Mouse (Mus musculus) gonadal fat pad, adult 2 months (tissue): ENCODE measurements around the gene C130026I21Rik. TPM values are rescaled to one million over a fixed set of nuclear protein-coding genes. Genes with fewer than 3 reads are reported as not detected.
"Not testable (repeated sequence)": the region's sequence is repeated elsewhere in the genome, so short reads cannot be mapped to it uniquely, and the experiment has no call there.

Source experiments
- DNase-seq: peaks from one replicate; pipeline ENCODE4 v3.0.0-alpha.2; 2012; ENCODE audit warnings: low read depth
- polyA plus RNA-seq: library from polyadenylated mRNA; depleted of rRNA; stranded (reverse); fragments of >200 nt; gene quantifications from 2 replicates; pipeline ENCODE4 v1.2.3, GENCODE M21; 2012

The C130026I21Rik gene
- polyA plus RNA-seq, 1 experiment, result 0.34 TPM

- not testable (repeated sequence) for DNase-seq
Measured at GRCm38 (mm10) chr1:85033616-85034015, 236.8 kb downstream of the C130026I21Rik start.

- DNase-seq, result not testable (repeated sequence)
Measured at GRCm38 (mm10) chr1:85030211-85030610, 240.2 kb downstream of the C130026I21Rik start.

GRCm38 (mm10) chr1:85011933-85012332 is 258.4 kb downstream of the C130026I21Rik start:
- not testable (repeated sequence) for DNase-seq

DNA sequence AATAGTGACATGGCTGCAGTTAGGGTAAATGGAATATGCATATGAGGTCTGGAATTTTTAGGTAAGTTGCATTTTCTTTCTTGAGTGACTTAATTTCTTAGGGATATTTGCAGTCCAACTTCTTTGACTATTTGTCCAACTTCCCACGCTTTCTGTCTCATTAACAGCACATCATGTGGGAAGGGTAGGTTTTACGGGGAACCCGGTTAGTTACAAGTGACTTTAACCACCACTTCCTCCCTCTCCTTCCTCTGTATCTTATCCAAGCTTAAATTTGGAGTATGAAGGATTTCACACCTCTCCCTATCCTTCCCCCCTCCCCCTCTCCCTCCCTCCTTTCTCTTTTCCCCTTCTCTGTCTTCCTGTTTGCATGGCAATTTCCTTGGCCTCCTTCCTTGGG is 259.4 kb downstream of the C130026I21Rik start:
- DNase-seq, result not testable (repeated sequence)

GRCm38 (mm10) chr1:85007737-85008136 is 262.6 kb downstream of the C130026I21Rik start:
- not testable (repeated sequence) for DNase-seq

DNA sequence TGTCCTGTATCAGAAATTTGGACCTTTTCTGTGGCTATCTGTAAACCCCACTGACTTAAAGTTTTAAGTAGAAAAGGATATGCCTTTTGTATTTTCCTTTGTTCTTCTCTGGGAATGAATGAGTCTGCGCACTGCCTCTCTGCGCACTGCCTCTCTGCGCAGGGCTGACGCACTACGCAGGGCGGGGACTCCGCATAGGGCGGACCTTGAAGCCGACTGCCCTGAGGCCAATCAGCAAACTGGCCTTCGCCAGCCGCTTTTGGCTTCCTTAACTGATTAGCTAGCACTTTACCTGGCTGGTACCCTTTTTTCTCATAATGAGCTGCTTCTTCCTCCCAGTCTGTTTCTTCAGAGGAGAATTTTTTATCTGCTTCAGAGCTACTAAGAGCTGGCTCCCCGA is 271.1 kb downstream of the C130026I21Rik start:
- DNase-seq, result not testable (repeated sequence)

GRCm38 (mm10) chr1:84996305-84996704 is 274.1 kb downstream of the C130026I21Rik start:
- DNase-seq, result not testable (repeated sequence)

- not testable (repeated sequence) for DNase-seq
Measured at GRCm38 (mm10) chr1:84994461-84994860, 275.9 kb downstream of the C130026I21Rik start.

DNA sequence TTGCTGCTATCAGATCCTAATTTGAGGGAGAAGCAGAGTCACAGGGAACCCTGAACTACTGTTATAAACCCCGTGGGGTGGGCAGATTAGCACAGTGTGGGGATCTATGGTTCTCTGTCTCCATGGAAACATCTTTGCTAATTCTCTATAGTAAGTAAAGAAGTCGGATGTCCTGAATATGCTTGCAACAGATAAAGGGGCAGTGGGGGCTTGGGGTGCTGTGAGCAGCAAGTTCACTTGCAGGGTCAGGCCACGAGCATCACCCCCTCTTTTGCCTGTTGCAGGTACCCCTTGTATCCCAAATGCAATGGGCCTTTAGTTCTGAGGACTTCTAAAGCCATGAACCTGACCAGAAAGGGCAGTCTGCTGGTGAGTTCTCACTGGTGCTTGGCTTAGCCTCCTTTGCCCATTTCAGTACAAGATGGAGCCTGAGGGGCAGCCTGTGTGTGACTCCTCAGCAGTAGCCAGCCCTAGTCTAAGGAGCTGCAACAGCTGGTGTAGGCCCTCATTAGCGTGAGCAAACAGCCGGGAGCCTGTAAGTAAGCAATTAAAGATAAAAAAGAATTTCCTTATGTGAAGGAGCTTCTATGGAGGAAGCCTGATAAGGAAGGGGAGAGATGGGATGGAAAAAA is 276.6 kb downstream of the C130026I21Rik start:
- DNase-seq, result not testable (repeated sequence)

DNA sequence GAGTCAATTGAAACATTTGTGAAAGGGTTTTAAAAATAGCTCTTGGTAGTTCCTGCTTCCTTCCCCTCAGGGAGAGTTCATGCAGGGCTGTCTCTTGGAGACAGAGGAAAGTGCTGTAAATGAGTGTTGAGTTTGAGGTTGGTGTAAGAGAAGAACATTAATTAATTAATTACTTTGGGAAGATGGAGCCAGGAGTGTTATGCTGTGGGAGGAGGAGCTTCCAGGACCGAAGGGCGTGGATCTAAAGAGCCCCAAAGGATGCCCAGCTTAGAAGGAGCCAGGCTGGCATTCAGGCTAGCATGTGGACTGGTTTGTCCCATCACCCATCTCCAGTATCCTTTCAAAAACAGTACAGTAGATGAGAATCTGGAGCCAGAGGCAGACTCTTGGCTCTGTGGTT is 277.1 kb downstream of the C130026I21Rik start:
- DNase-seq, result not testable (repeated sequence)

DNA sequence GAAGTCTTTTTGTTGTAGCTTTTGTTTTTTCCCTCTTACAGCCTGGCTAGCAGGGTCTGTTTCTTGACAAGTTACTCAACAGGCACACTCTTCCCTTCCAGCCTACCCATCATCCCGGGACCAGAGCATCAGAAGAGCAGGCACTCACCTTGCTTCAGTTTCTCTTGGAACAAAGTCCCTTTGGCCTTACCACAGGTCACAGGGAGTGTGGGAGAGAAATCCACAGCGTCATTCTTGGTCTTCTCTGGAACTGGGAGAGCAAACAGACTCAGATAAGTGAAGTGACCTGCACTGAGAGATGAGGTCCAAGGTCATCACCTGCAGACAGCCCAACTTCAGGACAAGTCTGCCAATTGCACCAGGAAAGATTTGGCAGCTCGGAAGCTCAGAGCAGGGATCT is 277.5 kb downstream of the C130026I21Rik start:
- DNase-seq, result not testable (repeated sequence)

DNA sequence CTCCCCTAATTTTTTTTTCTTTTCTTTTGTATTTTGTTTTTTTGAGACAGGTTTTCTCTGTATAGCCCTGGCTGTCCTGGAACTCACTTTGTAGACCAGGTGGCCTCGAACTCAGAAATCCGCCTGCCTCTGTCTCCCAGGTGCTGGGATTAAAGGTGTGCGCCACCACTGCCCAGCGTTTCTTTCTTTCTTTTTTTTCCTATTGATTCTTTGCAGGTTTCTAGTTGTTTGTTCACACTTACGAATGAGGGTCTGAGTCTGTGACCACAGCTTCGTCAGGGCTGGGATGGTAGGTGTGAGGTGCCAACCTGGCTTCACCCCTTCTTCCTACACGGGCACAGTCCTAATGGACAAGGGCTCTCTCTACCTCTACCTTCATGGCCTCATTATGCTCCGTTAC is 281.3 kb downstream of the C130026I21Rik start:
- not testable (repeated sequence) for DNase-seq

- DNase-seq, result not testable (repeated sequence)
Measured at GRCm38 (mm10) chr1:84987729-84988128, 282.6 kb downstream of the C130026I21Rik start.

- not testable (repeated sequence) for DNase-seq
Measured at GRCm38 (mm10) chr1:84961779-84962178, 308.6 kb downstream of the C130026I21Rik start.

GRCm38 (mm10) chr1:84957713-84958112 is 312.7 kb downstream of the C130026I21Rik start:
- not testable (repeated sequence) for DNase-seq

- not testable (repeated sequence) for DNase-seq
Measured at GRCm38 (mm10) chr1:84956771-84957170, 313.6 kb downstream of the C130026I21Rik start.

DNA sequence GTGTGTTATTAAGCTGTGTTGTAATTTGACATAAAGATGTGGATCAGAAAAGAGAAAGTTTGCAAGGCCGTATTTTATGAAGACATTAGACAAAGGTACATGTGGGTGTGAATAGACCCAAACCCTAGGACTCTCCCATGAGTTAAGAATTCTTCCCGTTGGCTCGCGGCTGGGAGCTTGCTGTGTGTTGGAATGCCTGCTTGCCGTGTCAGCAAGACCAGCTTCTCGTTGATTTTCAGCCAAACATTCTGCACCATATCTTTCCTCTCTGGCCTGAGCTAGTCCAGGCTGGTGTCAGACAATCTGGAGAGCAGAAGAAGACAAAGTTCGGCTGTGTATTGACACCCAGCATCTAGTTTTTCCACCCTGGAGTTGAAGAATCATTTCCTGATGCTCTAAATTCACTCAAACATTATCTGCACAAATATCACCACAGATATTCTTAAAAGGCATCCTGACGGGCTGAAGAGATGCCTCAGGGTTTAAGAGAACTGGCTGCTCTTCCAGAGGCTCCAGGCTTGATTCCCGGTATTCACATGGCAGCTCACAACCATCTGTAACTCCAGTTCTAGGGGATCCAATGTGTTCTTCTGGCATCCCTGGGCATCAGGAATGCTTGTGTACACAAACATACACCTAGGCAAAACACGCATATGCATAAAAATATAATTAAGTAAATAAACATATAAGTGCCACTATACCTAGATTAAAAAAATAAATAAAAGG is 317.7 kb downstream of the C130026I21Rik start:
- no peak for DNase-seq

- no peak for DNase-seq
Measured at GRCm38 (mm10) chr1:84951566-84951965, 318.8 kb downstream of the C130026I21Rik start.

- no peak for DNase-seq
Measured at GRCm38 (mm10) chr1:84947390-84947789, 323.0 kb downstream of the C130026I21Rik start.

DNA sequence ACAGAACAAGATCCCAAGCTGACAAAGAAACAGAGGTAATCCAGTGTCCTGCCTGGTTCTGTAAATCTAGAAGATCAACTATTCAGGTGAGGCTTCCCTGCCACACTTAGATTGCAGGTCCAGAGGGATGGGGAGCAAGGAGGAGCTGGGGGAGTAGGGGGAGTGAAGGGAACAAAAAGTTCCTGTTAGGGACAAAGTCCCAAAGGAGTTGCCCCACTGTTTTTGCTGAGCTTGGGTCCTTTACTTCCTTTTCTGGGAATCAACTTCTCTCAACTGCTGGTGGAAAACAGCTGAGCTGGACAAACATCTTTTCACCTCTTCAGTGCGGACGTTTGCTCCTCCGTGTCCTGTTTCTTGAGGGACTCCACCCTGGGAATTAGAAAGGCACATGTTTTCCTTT is 324.4 kb downstream of the C130026I21Rik start:
- DNase-seq, result no peak

- no peak for DNase-seq
Measured at GRCm38 (mm10) chr1:84943549-84943948, 326.8 kb downstream of the C130026I21Rik start.
